10 mouse cellular contexts compared by ENCODE assay signal in the genomic region with DNA sequence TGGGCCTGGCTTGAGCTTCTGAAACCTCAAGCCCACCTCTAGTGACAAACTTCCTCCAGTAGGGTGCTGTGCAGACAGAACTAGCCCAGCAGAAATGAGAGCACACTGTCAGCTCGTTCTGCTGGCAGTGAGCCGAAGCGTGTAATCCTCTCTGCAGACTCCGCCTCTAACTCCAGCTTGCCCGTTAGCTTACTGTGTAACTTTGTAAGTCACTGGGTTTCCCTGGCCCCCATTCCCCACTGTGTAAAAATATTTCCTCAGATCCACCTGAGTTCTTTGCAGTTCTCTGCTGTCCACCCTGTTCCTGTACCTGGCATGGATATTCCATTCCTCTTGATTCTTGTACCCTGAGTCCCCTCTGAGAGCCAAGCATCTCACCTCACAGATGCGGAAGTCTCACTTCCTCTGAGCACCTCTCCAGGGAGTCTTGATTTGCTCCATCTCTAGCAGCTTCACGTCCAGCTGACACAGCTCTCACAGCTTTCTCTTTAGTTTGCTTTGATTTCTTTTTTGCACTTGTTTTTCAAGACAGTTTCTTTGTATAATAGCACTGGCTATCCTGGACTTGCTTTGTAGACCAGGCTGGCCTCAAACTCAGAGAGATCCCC. TPM values are rescaled to one million over a fixed set of nuclear protein-coding genes. Genes with fewer than 3 reads are reported as not detected.
DNase-seq lines count a peak whose midpoint lies in the region; ATAC-seq and TF ChIP-seq lines count a peak whose summit lies in the region.
"Had no signal": no experiment of that assay in that cellular context is flagged by ENCODE, and none has a peak within 500 bp of the region (broad histone marks: within the 10 kb centered on the region; RNA-seq: fewer than 3 reads in every experiment).

No protein-coding gene starts in this region.

- H3K36me3 ChIP-seq in forebrain, postnatal 0 days (ENCODE audit: insufficient read depth): peaks cover 50% of the 10 kb centered on the region
- H3K36me3 ChIP-seq in forebrain, embryonic 13.5 days (ENCODE audit: poor library complexity, severe bottlenecking): peaks cover 71% of the 10 kb centered on the region
- H3K36me3 ChIP-seq in midbrain, embryonic 10.5 days: peaks cover 84% of the 10 kb centered on the region
- peaks cover 19% of the 10 kb centered on the region for H3K36me3 ChIP-seq in midbrain, embryonic 16.5 days (ENCODE audit: control insufficient read depth, insufficient read depth, low read length)

- H3K27ac ChIP-seq in forebrain, postnatal 0 days (ENCODE audit: low read depth, low read length): no peak overlapping the region
- no peak overlapping the region for H3K27ac ChIP-seq in forebrain, embryonic 13.5 days
- H3K27ac ChIP-seq in midbrain, embryonic 10.5 days (replicated peaks): no peak overlapping the region
- H3K27ac ChIP-seq in midbrain, embryonic 16.5 days (ENCODE audit: low read length): no peak overlapping the region
- H3K27ac ChIP-seq: embryonic facial prominence, embryonic 12.5 days; neural tube, embryonic 13.5 days had no signal

- no peaks in the 10 kb centered on the region for H3K27me3 ChIP-seq in forebrain, postnatal 0 days (ENCODE audit: insufficient read depth, low read length)
- no peaks in the 10 kb centered on the region for H3K27me3 ChIP-seq in forebrain, embryonic 13.5 days
- no peaks in the 10 kb centered on the region for H3K27me3 ChIP-seq in midbrain, embryonic 10.5 days (ENCODE audit: low read depth, poor library complexity, severe bottlenecking)
- no peaks in the 10 kb centered on the region for H3K27me3 ChIP-seq in midbrain, embryonic 16.5 days (ENCODE audit: control insufficient read depth, insufficient read depth, low read depth, low read length)
- H3K27me3 ChIP-seq: embryonic facial prominence, embryonic 12.5 days; neural tube, embryonic 13.5 days had no signal

- ATAC-seq in forebrain, postnatal 0 days: no peak
- ATAC-seq in forebrain, embryonic 13.5 days: no peak
- ATAC-seq in midbrain, embryonic 16.5 days: no peak

- H3K4me3 ChIP-seq in forebrain, postnatal 0 days (ENCODE audit: low read depth, low read length): no peak overlapping the region
- H3K4me3 ChIP-seq in forebrain, embryonic 13.5 days: no peak overlapping the region
- no peak overlapping the region for H3K4me3 ChIP-seq in midbrain, embryonic 10.5 days
- H3K4me3 ChIP-seq in midbrain, embryonic 16.5 days (ENCODE audit: low read depth, low read length): no peak overlapping the region
- H3K4me3 ChIP-seq: embryonic facial prominence, embryonic 12.5 days; neural tube, embryonic 13.5 days had no signal

- H3K4me2 ChIP-seq in forebrain, postnatal 0 days (ENCODE audit: low read depth): no peak overlapping the region
- no peak overlapping the region for H3K4me2 ChIP-seq in forebrain, embryonic 13.5 days
- no peak overlapping the region for H3K4me2 ChIP-seq in midbrain, embryonic 16.5 days (ENCODE audit: low read length)
- H3K4me2 ChIP-seq: embryonic facial prominence, embryonic 12.5 days; neural tube, embryonic 13.5 days had no signal

- peak; percentile 10 for DNase-seq in forebrain, postnatal 0 days
- peak; percentile 41 for DNase-seq in urinary bladder, postnatal 25 days (ENCODE audit: low spot score)
- no peak for DNase-seq in urinary bladder, adult 2 months (ENCODE audit: low spot score)
- peak; percentile 48 to 60 for DNase-seq in left cerebral cortex, postnatal 14 days (ENCODE audit: low spot score in 2 of 2)
- DNase-seq in right cerebral cortex, postnatal 4 days: peak; percentile 28
- no peak for DNase-seq in midbrain, embryonic 10.5 days (ENCODE audit: low spot score)

- no peak for TF ChIP-seq CTCF in forebrain, postnatal 0 days (IDR thresholded peaks at IDR 0.05; ENCODE audit: low read depth)

- no peak overlapping the region for H3K9ac ChIP-seq in forebrain, postnatal 0 days
- no peak overlapping the region for H3K9ac ChIP-seq in forebrain, embryonic 13.5 days
- H3K9ac ChIP-seq in midbrain, embryonic 16.5 days (ENCODE audit: low read depth, low read length): no peak overlapping the region
- H3K9ac ChIP-seq: embryonic facial prominence, embryonic 12.5 days; neural tube, embryonic 13.5 days had no signal

- no peaks in the 10 kb centered on the region for H3K9me3 ChIP-seq in forebrain, postnatal 0 days (ENCODE audit: low read length)
- no peaks in the 10 kb centered on the region for H3K9me3 ChIP-seq in forebrain, embryonic 13.5 days (replicated peaks)
- H3K9me3 ChIP-seq in midbrain, embryonic 10.5 days (replicated peaks): no peaks in the 10 kb centered on the region
- H3K9me3 ChIP-seq in midbrain, embryonic 16.5 days (replicated peaks; ENCODE audit: control insufficient read depth, low read length, poor library complexity, severe bottlenecking): no peaks in the 10 kb centered on the region
- H3K9me3 ChIP-seq: embryonic facial prominence, embryonic 12.5 days; neural tube, embryonic 13.5 days had no signal

- WGBS in forebrain, postnatal 0 days: 46% methylated on average over 7 of the region's 7 CpGs
- WGBS in forebrain, embryonic 13.5 days: 58% methylated on average over 7 of the region's 7 CpGs
- WGBS in midbrain, embryonic 10.5 days: 65% methylated on average over 7 of the region's 7 CpGs
- WGBS in midbrain, embryonic 16.5 days: 39% methylated on average over 7 of the region's 7 CpGs

- no peaks in the 10 kb centered on the region for H3K4me1 ChIP-seq in forebrain, postnatal 0 days (ENCODE audit: insufficient read depth)
- H3K4me1 ChIP-seq in forebrain, embryonic 13.5 days: no peaks in the 10 kb centered on the region
- H3K4me1 ChIP-seq in midbrain, embryonic 10.5 days: no peaks in the 10 kb centered on the region
- H3K4me1 ChIP-seq in midbrain, embryonic 16.5 days (ENCODE audit: control insufficient read depth, insufficient read depth, low read length): no peaks in the 10 kb centered on the region
- H3K4me1 ChIP-seq: embryonic facial prominence, embryonic 12.5 days; neural tube, embryonic 13.5 days had no signal

- intact Hi-C loops in left cerebral cortex, postnatal 14 days (cut with DNase I): no loop called here

RNA-seq across cellular contexts. Expression of gene Degs2, which starts 51.0 kb away (rescaled TPM):
- total RNA-seq in forebrain, postnatal 0 days (2014; rRNA removed): 0.15 TPM in 1 of 2 replicates, not detected in the other
- polyA plus RNA-seq in forebrain, postnatal 0 days (2015; fragmentation: Nextera tagmentation; extraction: Ambion mirVana): 0.50 and 0.88 TPM in 2 replicates
- 2.6 and 3.4 TPM in 2 replicates for polyA plus RNA-seq in forebrain, embryonic 13.5 days (2015; fragmentation: Nextera tagmentation; extraction: Ambion mirVana)
- polyA plus RNA-seq in urinary bladder, adult 2 months (2012; rRNA removed): 55.0 and 72.3 TPM in 2 replicates
- 1 to 10 TPM in 1 of 2 experiments, under 1 TPM in 1; 0.94 to 1.4 TPM for total RNA-seq in left cerebral cortex, postnatal 14 days (2021)
- polyA plus RNA-seq in midbrain, embryonic 10.5 days (2016; fragmentation: Nextera tagmentation; extraction: Ambion mirVana): 1.1 and 2.2 TPM in 2 replicates
- polyA plus RNA-seq in midbrain, embryonic 16.5 days (2015; fragmentation: Nextera tagmentation; extraction: Ambion mirVana): 2.9 and 3.3 TPM in 2 replicates

Comparison
In these comparisons a context has a peak if more than half of its experiments do, and no peak if none do; other contexts are left out.
1. DNase-seq: peak in forebrain, postnatal 0 days (single experiment), urinary bladder, postnatal 25 days (single experiment), left cerebral cortex, postnatal 14 days (2 of 2) and right cerebral cortex, postnatal 4 days (single experiment); none in urinary bladder, adult 2 months (single experiment) and midbrain, embryonic 10.5 days (single experiment).
2. RNA of gene Degs2, which starts 51.0 kb away (polyA plus RNA-seq): 55.0 to 72.3 TPM in urinary bladder, adult 2 months; 2.6 to 3.4 TPM in forebrain, embryonic 13.5 days, 2.9 to 3.3 TPM in midbrain, embryonic 16.5 days, 1.1 to 2.2 TPM in midbrain, embryonic 10.5 days and 0.50 to 0.88 TPM in forebrain, postnatal 0 days; every median in the first group is over 10 times any median in the second.